Mouse (Mus musculus): ENCODE measurements around the gene Zfp663. TPM values are rescaled to one million over a fixed set of nuclear protein-coding genes. Genes with fewer than 3 reads are reported as not detected.

The Zfp663 gene
- total RNA-seq, 2 experiments from 2014 or later: not detected

- no peak for DNase-seq (ENCODE audit: low spot score in 2 of 2)
Observed at GRCm38 (mm10) chr2:165321981-165322735, 46.4 kb downstream of the Zfp663 start.

- no peak for DNase-seq (ENCODE audit: low spot score in 2 of 2)
Observed at GRCm38 (mm10) chr2:165321381-165321888, 47.1 kb downstream of the Zfp663 start.

GRCm38 (mm10) chr2:165320531-165321150, 47.9 kb downstream of the Zfp663 start:
- no peak for DNase-seq (ENCODE audit: low spot score in 2 of 2)

GRCm38 (mm10) chr2:165319503-165319902, 49.0 kb downstream of the Zfp663 start:
- DNase-seq (ENCODE audit: low spot score in 2 of 2): no peak

- DNase-seq (ENCODE audit: low spot score in 2 of 2): no peak
Observed at GRCm38 (mm10) chr2:165318941-165319340, 49.6 kb downstream of the Zfp663 start.

GRCm38 (mm10) chr2:165317621-165318263, 50.8 kb downstream of the Zfp663 start:
- no peak for DNase-seq (ENCODE audit: low spot score in 2 of 2)

- peak; percentile 17 to 43 for DNase-seq (ENCODE audit: low spot score in 2 of 2)
Observed at GRCm38 (mm10) chr2:165316837-165317473, 51.6 kb downstream of the Zfp663 start.

GRCm38 (mm10) chr2:165316204-165316603, 52.3 kb downstream of the Zfp663 start:
- DNase-seq (ENCODE audit: low spot score in 2 of 2): no peak

- no peak for DNase-seq (ENCODE audit: low spot score in 2 of 2)
Observed at GRCm38 (mm10) chr2:165314197-165314596, 54.3 kb downstream of the Zfp663 start.

GRCm38 (mm10) chr2:165312381-165312780, 56.1 kb downstream of the Zfp663 start:
- no peak for DNase-seq (ENCODE audit: low spot score in 2 of 2)

GRCm38 (mm10) chr2:165311577-165311976, 57.0 kb downstream of the Zfp663 start:
- no peak for DNase-seq (ENCODE audit: low spot score in 2 of 2)

GRCm38 (mm10) chr2:165310818-165311425, 57.6 kb downstream of the Zfp663 start:
- DNase-seq (ENCODE audit: low spot score in 2 of 2): no peak

GRCm38 (mm10) chr2:165307801-165308200, 60.7 kb downstream of the Zfp663 start:
- no peak for DNase-seq (ENCODE audit: low spot score in 2 of 2)

GRCm38 (mm10) chr2:165305438-165305837, 63.1 kb downstream of the Zfp663 start:
- DNase-seq (ENCODE audit: low spot score in 2 of 2): no peak

- DNase-seq (ENCODE audit: low spot score in 2 of 2): no peak
Observed at GRCm38 (mm10) chr2:165304819-165305218, 63.7 kb downstream of the Zfp663 start.

- no peak for DNase-seq (ENCODE audit: low spot score in 2 of 2)
Observed at GRCm38 (mm10) chr2:165303354-165304012, 65.0 kb downstream of the Zfp663 start.

- no peak for DNase-seq (ENCODE audit: low spot score in 2 of 2)
Observed at GRCm38 (mm10) chr2:165301409-165301808, 67.1 kb downstream of the Zfp663 start.
